Mouse (Mus musculus): Measurements from ENCODE around the gene Arpp21.

DNA sequence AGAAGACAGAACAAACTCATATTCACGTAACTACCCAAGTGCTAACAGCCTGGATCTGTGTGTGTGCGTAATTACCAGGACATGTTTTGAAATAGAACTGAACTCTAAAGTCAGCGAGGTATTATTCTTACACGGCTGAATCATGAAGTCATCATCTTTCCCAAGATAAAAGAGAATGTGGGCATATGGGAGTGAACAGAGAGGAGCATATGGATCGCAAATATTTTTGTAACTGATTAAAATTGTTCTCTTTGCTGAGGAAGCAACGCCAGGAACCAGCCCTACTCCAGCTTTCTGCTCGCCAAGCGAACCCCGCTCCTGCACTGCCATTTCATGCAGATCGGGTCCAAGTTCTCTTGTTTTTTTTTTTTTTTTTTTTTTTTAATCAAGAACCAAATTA is 46.3 kb downstream of the Arpp21 start:
- no peak for TF ChIP-seq CTCF (IDR thresholded peaks at IDR 0.05; ENCODE audit: low read depth, low read length)
- TF ChIP-seq GATA1 (IDR thresholded peaks at IDR 0.05; ENCODE audit: borderline replicate concordance, low read length), result no peak

Measured in G1E (cell line).